In genomic region chr4:48586099-48586821, GRCm38 (mm10) we compare ENCODE assay signal across 8 mouse cellular contexts. TPM values are rescaled to one million over a fixed set of nuclear protein-coding genes. Genes with fewer than 3 reads are reported as not detected.
DNase-seq lines count a peak whose midpoint lies in the region; ATAC-seq and TF ChIP-seq lines count a peak whose summit lies in the region.

No protein-coding gene starts in this region.

- ATAC-seq in embryonic facial prominence, embryonic 11.5 days (replicated peaks; ENCODE audit: insufficient number of reproducible peaks, low FRiP score, low TSS enrichment, low read depth), result peak; percentile 54
- peak; percentile 44; the same call in 1 of the 2 replicates for ATAC-seq in hindbrain, embryonic 14.5 days (ENCODE audit: low FRiP score)
- peak; percentile 33; the same call in 1 of the 2 replicates for ATAC-seq in liver, embryonic 13.5 days (ENCODE audit: low read depth)
- peak; percentile 42 for ATAC-seq in neural tube, embryonic 14.5 days (ENCODE audit: low read depth)
- ATAC-seq in CD4-positive, CD25-positive, alpha-beta regulatory T cell, adult 4 months, result no peak

- peak overlapping the region; percentile 44 for H3K27ac ChIP-seq in CH12.LX (ENCODE audit: insufficient read depth, low read depth)
- peak overlapping the region; percentile 95 for H3K27ac ChIP-seq in embryonic facial prominence, embryonic 11.5 days (replicated peaks; ENCODE audit: low read depth, low read length)
- peak overlapping the region; percentile 98 for H3K27ac ChIP-seq in hindbrain, embryonic 14.5 days
- no peak overlapping the region for H3K27ac ChIP-seq in liver, embryonic 13.5 days
- peak overlapping the region; percentile 98 for H3K27ac ChIP-seq in neural tube, embryonic 14.5 days (ENCODE audit: low read depth, low read length)

- peak; percentile 20 for DNase-seq in adrenal gland, adult 2 months
- DNase-seq in adrenal gland, adult 8-10 months, result no peak
- DNase-seq in CH12.LX (ENCODE audit: extremely low read depth), result peak; percentile 53
- DNase-seq in embryonic facial prominence, embryonic 11.5 days (ENCODE audit: low spot score), result peak; percentile 68
- DNase-seq in hindbrain, embryonic 14.5 days (ENCODE audit: low spot score), result peak; percentile 42
- no peak for DNase-seq in liver, embryonic 13.5 days

- peak overlapping the region; percentile 71 to 80 (median 72) for H3K4me3 ChIP-seq in CH12.LX (replicated peaks in 1 of 3; ENCODE audit: low read depth in 2 of 3, low read length in 2 of 3, poor library complexity in 1 of 3)
- peak overlapping the region; percentile 94 for H3K4me3 ChIP-seq in embryonic facial prominence, embryonic 11.5 days (ENCODE audit: low read depth, low read length)
- peak overlapping the region; percentile 92 for H3K4me3 ChIP-seq in hindbrain, embryonic 14.5 days (replicated peaks; ENCODE audit: low read length)
- H3K4me3 ChIP-seq in liver, embryonic 13.5 days (replicated peaks), result peak overlapping the region; percentile 65
- H3K4me3 ChIP-seq in neural tube, embryonic 14.5 days (ENCODE audit: low read depth, low read length), result peak overlapping the region; percentile 92

- no peaks in the 10 kb centered on the region for H3K36me3 ChIP-seq in CH12.LX (replicated peaks in 1 of 2; ENCODE audit: control insufficient read depth in 1 of 2, insufficient read depth in 1 of 2, low read length in 1 of 2)
- no peaks in the 10 kb centered on the region for H3K36me3 ChIP-seq in embryonic facial prominence, embryonic 11.5 days (replicated peaks; ENCODE audit: control insufficient read depth, insufficient read depth, low read depth, low read length)
- H3K36me3 ChIP-seq in hindbrain, embryonic 14.5 days (replicated peaks; ENCODE audit: control insufficient read depth, insufficient read depth), result no peaks in the 10 kb centered on the region
- no peaks in the 10 kb centered on the region for H3K36me3 ChIP-seq in liver, embryonic 13.5 days
- H3K36me3 ChIP-seq in neural tube, embryonic 14.5 days (ENCODE audit: control insufficient read depth, insufficient read depth, low read length), result no peaks in the 10 kb centered on the region

- H3K79me2 ChIP-seq in CH12.LX (replicated peaks; ENCODE audit: control insufficient read depth, extremely low read depth, insufficient read depth, poor library complexity, severe bottlenecking), result no peaks in the 10 kb centered on the region; the same call in 1 of the 2 replicates

- peaks cover 6% of the 10 kb centered on the region for H3K9me3 ChIP-seq in CH12.LX (replicated peaks; ENCODE audit: low read length)
- H3K9me3 ChIP-seq in embryonic facial prominence, embryonic 11.5 days (replicated peaks; ENCODE audit: control insufficient read depth, low read length), result no peaks in the 10 kb centered on the region
- 0 out of 2 replicates have a peak, but pooled peaks cover 2% of the 10 kb centered on the region for H3K9me3 ChIP-seq in hindbrain, embryonic 14.5 days (ENCODE audit: control insufficient read depth, low read length)
- no peaks in the 10 kb centered on the region for H3K9me3 ChIP-seq in liver, embryonic 13.5 days (replicated peaks)
- no peaks in the 10 kb centered on the region for H3K9me3 ChIP-seq in neural tube, embryonic 14.5 days (ENCODE audit: control insufficient read depth, low read length)

- in situ Hi-C loops in CH12.LX (cut with MboI; ENCODE audit: low pct_ligation_motif_present, low pct_unique_long_range_greater_than_20kb, low sequenced_read_pairs), result no loop called here

- no peaks in the 10 kb centered on the region for H3K27me3 ChIP-seq in CH12.LX (replicated peaks)
- no peaks in the 10 kb centered on the region for H3K27me3 ChIP-seq in embryonic facial prominence, embryonic 11.5 days (ENCODE audit: control insufficient read depth, insufficient read depth, low read length)
- H3K27me3 ChIP-seq in hindbrain, embryonic 14.5 days (ENCODE audit: control insufficient read depth, insufficient read depth, low read length), result no peaks in the 10 kb centered on the region
- peaks cover 34% of the 10 kb centered on the region for H3K27me3 ChIP-seq in liver, embryonic 13.5 days
- H3K27me3 ChIP-seq in neural tube, embryonic 14.5 days (ENCODE audit: control insufficient read depth, insufficient read depth, low read length), result no peaks in the 10 kb centered on the region

- peak overlapping the region; percentile 77 for H3K4me2 ChIP-seq in CH12.LX (ENCODE audit: insufficient read depth, low read depth, poor library complexity, severe bottlenecking)
- H3K4me2 ChIP-seq in embryonic facial prominence, embryonic 11.5 days (ENCODE audit: low read depth, low read length), result peak overlapping the region; percentile 81
- H3K4me2 ChIP-seq in hindbrain, embryonic 14.5 days (replicated peaks), result peak overlapping the region; percentile 62
- H3K4me2 ChIP-seq in liver, embryonic 13.5 days, result peak overlapping the region; percentile 77
- peak overlapping the region; percentile 80 for H3K4me2 ChIP-seq in neural tube, embryonic 14.5 days (ENCODE audit: low read depth, low read length)

- peak in 1 of 2 experiments; percentile 48; a peak in 2 of 4 replicates for TF ChIP-seq CTCF in CH12.LX (conservative IDR thresholded peaks at IDR 0.05 in 1 of 2, IDR thresholded peaks at IDR 0.05 in 1 of 2; ENCODE audit: low read depth in 2 of 2, low read length in 2 of 2)

- dilution Hi-C loops in CH12.LX (cut with MboI; ENCODE audit: extremely low pct_ligation_motif_present, extremely low pct_unique_long_range_greater_than_20kb, low sequenced_read_pairs), result no loop called here

- H3K4me1 ChIP-seq in CH12.LX (ENCODE audit: control insufficient read depth in 1 of 2, insufficient read depth in 2 of 2), result peaks cover 4 to 36% of the 10 kb centered on the region in 2 experiments; a peak in 3 of 4 replicates
- no peaks in the 10 kb centered on the region for H3K4me1 ChIP-seq in embryonic facial prominence, embryonic 11.5 days (ENCODE audit: control insufficient read depth, insufficient read depth, low read length)
- peaks cover 24% of the 10 kb centered on the region for H3K4me1 ChIP-seq in hindbrain, embryonic 14.5 days (replicated peaks; ENCODE audit: control insufficient read depth, insufficient read depth, low read length)
- H3K4me1 ChIP-seq in liver, embryonic 13.5 days (replicated peaks), result peaks cover 7% of the 10 kb centered on the region; the same call in 1 of the 2 replicates
- peaks cover 16% of the 10 kb centered on the region; the same call in 1 of the 2 replicates for H3K4me1 ChIP-seq in neural tube, embryonic 14.5 days (ENCODE audit: control insufficient read depth, insufficient read depth, low read length)

- TF ChIP-seq RAD21 in CH12.LX (IDR thresholded peaks at IDR 0.05; ENCODE audit: low read depth, low read length), result no peak; the same call in none of the 2 replicates

- no peak for TF ChIP-seq EP300 in CH12.LX (IDR thresholded peaks at IDR 0.05; ENCODE audit: low read length)

- 0 out of 2 replicates have a peak, but pooled peaks have one; percentile 15 for TF ChIP-seq POLR2A in CH12.LX (IDR thresholded peaks at IDR 0.05; ENCODE audit: low read depth, low read length)

- H3K9ac ChIP-seq in CH12.LX (ENCODE audit: insufficient read depth, low read depth), result peak overlapping the region; percentile 63
- H3K9ac ChIP-seq in embryonic facial prominence, embryonic 11.5 days (replicated peaks; ENCODE audit: low read length), result peak overlapping the region; percentile 99
- H3K9ac ChIP-seq in hindbrain, embryonic 14.5 days, result peak overlapping the region; percentile 98
- no peak overlapping the region for H3K9ac ChIP-seq in liver, embryonic 13.5 days
- peak overlapping the region; percentile 99 for H3K9ac ChIP-seq in neural tube, embryonic 14.5 days (replicated peaks; ENCODE audit: low read depth, low read length)

- WGBS in embryonic facial prominence, embryonic 11.5 days, result 0% methylated on average over 12 of the region's 12 CpGs
- WGBS in hindbrain, embryonic 14.5 days, result under 1% methylated on average over 12 of the region's 12 CpGs
- WGBS in liver, embryonic 13.5 days (ENCODE audit: insufficient replicate concordance), result 16% methylated on average over 12 of the region's 12 CpGs
- under 1% methylated on average over 11 of the region's 12 CpGs for WGBS in neural tube, embryonic 14.5 days

TF ChIP-seq in CH12.LX, 34 proteins besides CTCF, POLR2A, EP300 and RAD21 (continues in another document):
- TF ChIP-seq MAX (IDR thresholded peaks at IDR 0.05; ENCODE audit: low read length) (no peak), GABPA (IDR thresholded peaks at IDR 0.05; ENCODE audit: insufficient replicate concordance, low read depth, low read length) (no peak), IRF4 (IDR thresholded peaks at IDR 0.05; ENCODE audit: low read depth, low read length) (0 out of 2 replicates have a peak, but pooled peaks have one; percentile 11), CHD1 (IDR thresholded peaks at IDR 0.05; ENCODE audit: low read depth, low read length) (no peak)

RNA-seq across cellular contexts. Expression of gene Tmeff1, which starts 1.3 kb away (rescaled TPM):
- 10 to 100 TPM in 1 of 2 experiments, 1 to 10 TPM in 1; 9.8 to 16.2 TPM for total RNA-seq in adrenal gland, adult 2 months (2021)
- 2.4 and 10.8 TPM in 2 replicates for polyA plus RNA-seq in adrenal gland, adult 2 months (2012; rRNA removed)
- total RNA-seq in adrenal gland, adult 8-10 months (2022), result 10 to 100 TPM in 1 of 4 experiments, 1 to 10 TPM in 3; 5.1 to 11.5 (median 7.9) TPM
- total RNA-seq in CH12.LX (2012; rRNA removed) (29.6 and 29.9 TPM in 2 replicates), CH12.LX (2014; rRNA removed) (32.4 and 37.3 TPM in 2 replicates)
- polyA plus RNA-seq in CH12.LX (2012; ENCODE audit: insufficient read length, low read depth), result 23.3 and 25.5 TPM in 2 replicates
- polyA plus RNA-seq in embryonic facial prominence, embryonic 11.5 days (2014; fragmentation: Nextera tagmentation; extraction: Ambion mirVana), result 147 and 161 TPM in 2 replicates
- polyA plus RNA-seq in hindbrain, embryonic 14.5 days (2014; fragmentation: Nextera tagmentation; extraction: Ambion mirVana), result 333 and 365 TPM in 2 replicates
- 2.5 and 2.6 TPM in 2 replicates for polyA plus RNA-seq in liver, embryonic 13.5 days (2015; fragmentation: Nextera tagmentation; extraction: Ambion mirVana)
- 312 and 361 TPM in 2 replicates for polyA plus RNA-seq in neural tube, embryonic 14.5 days (2014; fragmentation: Nextera tagmentation; extraction: Ambion mirVana)
- polyA plus RNA-seq in CD4-positive, CD25-positive, alpha-beta regulatory T cell, adult 4 months (2017; shearing (Covaris generic)), result under 1 TPM in 1 of 2 experiments, not detected in 1; 0.34 TPM

RNA-seq across cellular contexts. Expression of gene Msantd3, which starts 46.5 kb away (rescaled TPM):
- total RNA-seq in adrenal gland, adult 2 months (2021), result 10 to 100 TPM; 14.4 to 22.8 TPM
- 1.8 and 2.5 TPM in 2 replicates for polyA plus RNA-seq in adrenal gland, adult 2 months (2012; rRNA removed)
- total RNA-seq in adrenal gland, adult 8-10 months (2022), result 10 to 100 TPM; 13.6 to 22.3 (median 19.3) TPM
- total RNA-seq in CH12.LX (2012; rRNA removed) (not detected in 2 replicates), CH12.LX (2014; rRNA removed) (not detected in 2 replicates)
- not detected in 2 replicates for polyA plus RNA-seq in CH12.LX (2012; ENCODE audit: insufficient read length, low read depth)
- 59.4 and 66.3 TPM in 2 replicates for polyA plus RNA-seq in embryonic facial prominence, embryonic 11.5 days (2014; fragmentation: Nextera tagmentation; extraction: Ambion mirVana)
- polyA plus RNA-seq in hindbrain, embryonic 14.5 days (2014; fragmentation: Nextera tagmentation; extraction: Ambion mirVana), result 23.3 and 26.6 TPM in 2 replicates
- polyA plus RNA-seq in liver, embryonic 13.5 days (2015; fragmentation: Nextera tagmentation; extraction: Ambion mirVana), result 3.3 and 3.4 TPM in 2 replicates
- 23.8 and 27.0 TPM in 2 replicates for polyA plus RNA-seq in neural tube, embryonic 14.5 days (2014; fragmentation: Nextera tagmentation; extraction: Ambion mirVana)
- polyA plus RNA-seq in CD4-positive, CD25-positive, alpha-beta regulatory T cell, adult 4 months (2017; shearing (Covaris generic)), result not detected

Comparison
In these comparisons a context has a peak if more than half of its experiments do, and no peak if none do; other contexts are left out.
1. DNase-seq: peak in adrenal gland, adult 2 months (single experiment), CH12.LX (single experiment), embryonic facial prominence, embryonic 11.5 days (single experiment) and hindbrain, embryonic 14.5 days (single experiment); none in adrenal gland, adult 8-10 months (single experiment) and liver, embryonic 13.5 days (single experiment).
2. Peak in every context shown above with its lines, with median percentiles within 50 percentile points of each other: H3K4me2 ChIP-seq and H3K4me3 ChIP-seq.